Mouse (Mus musculus): ENCODE data around the gene Hspa1l. TPM values are rescaled to one million over a fixed set of nuclear protein-coding genes. Genes with fewer than 3 reads are reported as not detected.

The Hspa1l gene
- polyA plus RNA-seq, 1 experiment = 0.04 TPM

DNA sequence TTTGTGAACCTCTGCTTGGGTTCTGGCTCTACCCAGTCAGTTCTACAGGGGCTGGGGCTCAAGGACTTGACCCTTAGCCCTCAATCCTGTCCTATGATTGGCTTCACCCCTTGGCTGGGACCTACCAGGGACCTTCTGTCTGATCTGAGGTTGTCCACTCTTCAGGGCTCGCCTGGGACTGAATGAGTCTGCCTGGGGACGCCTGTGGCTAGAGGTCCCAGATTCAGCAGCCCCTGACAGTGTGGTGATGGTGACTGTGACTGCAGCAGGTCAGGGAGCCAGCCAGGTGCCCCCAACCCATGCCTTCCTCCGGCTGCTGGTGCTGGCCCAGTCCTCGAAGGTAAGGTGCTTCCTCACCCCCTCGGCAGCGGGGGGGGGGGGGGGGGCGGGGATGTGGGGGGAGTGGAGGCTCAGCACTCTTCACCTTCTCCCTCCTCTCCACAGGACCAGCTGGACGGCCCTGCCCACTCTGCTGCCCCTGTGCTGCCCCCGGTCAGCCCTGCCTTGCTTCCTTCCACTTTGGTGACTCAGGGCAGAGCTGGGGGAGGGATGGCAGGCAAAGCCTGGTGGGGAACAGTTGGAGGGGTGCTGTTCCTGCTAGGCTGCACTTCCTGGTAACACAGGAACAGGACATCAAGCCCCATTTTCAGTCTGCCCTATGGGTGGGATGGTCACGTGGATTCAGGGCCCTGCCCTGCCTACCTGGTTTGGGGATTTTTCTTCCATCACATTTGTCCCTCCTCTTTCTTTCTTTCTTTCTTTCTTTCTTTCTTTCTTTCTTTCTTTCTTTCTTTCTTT is 52.4 kb downstream of the Hspa1l start:
- Histone ChIP-seq H3K27me3 (ENCODE audit: control insufficient read depth) (peaks cover 2% of the 10 kb centered on the region; the same call in 1 of the 2 replicates), H3K4me1 (ENCODE audit: control insufficient read depth) (peaks cover 63% of the 10 kb centered on the region), H3K9me3 (ENCODE audit: control insufficient read depth, low read length) (no peaks in the 10 kb centered on the region), H3K4me3 (replicated peaks) (no peak overlapping the region), H3K36me3 (ENCODE audit: control insufficient read depth) (no peaks in the 10 kb centered on the region)
- TF ChIP-seq GATA1 (IDR thresholded peaks at IDR 0.05; ENCODE audit: low read length) (no peak), TAL1 (IDR thresholded peaks at IDR 0.05; ENCODE audit: low read length) (no peak)

GRCm38 (mm10) chr17:35026206-35026605 is 53.7 kb downstream of the Hspa1l start:
- no peaks in the 10 kb centered on the region for H3K9me3 ChIP-seq (ENCODE audit: control insufficient read depth, low read length)
- no peak for TF ChIP-seq GATA1 (IDR thresholded peaks at IDR 0.05; ENCODE audit: low read length)
- no peak for TF ChIP-seq TAL1 (IDR thresholded peaks at IDR 0.05; ENCODE audit: low read length)
- H3K27me3 ChIP-seq (ENCODE audit: control insufficient read depth) = peaks cover 2% of the 10 kb centered on the region; the same call in 1 of the 2 replicates
- peaks cover 60% of the 10 kb centered on the region for H3K4me1 ChIP-seq (ENCODE audit: control insufficient read depth)
- no peak overlapping the region for H3K4me3 ChIP-seq (replicated peaks)
- no peaks in the 10 kb centered on the region; the same call in 1 of the 2 replicates for H3K36me3 ChIP-seq (ENCODE audit: control insufficient read depth)

DNA sequence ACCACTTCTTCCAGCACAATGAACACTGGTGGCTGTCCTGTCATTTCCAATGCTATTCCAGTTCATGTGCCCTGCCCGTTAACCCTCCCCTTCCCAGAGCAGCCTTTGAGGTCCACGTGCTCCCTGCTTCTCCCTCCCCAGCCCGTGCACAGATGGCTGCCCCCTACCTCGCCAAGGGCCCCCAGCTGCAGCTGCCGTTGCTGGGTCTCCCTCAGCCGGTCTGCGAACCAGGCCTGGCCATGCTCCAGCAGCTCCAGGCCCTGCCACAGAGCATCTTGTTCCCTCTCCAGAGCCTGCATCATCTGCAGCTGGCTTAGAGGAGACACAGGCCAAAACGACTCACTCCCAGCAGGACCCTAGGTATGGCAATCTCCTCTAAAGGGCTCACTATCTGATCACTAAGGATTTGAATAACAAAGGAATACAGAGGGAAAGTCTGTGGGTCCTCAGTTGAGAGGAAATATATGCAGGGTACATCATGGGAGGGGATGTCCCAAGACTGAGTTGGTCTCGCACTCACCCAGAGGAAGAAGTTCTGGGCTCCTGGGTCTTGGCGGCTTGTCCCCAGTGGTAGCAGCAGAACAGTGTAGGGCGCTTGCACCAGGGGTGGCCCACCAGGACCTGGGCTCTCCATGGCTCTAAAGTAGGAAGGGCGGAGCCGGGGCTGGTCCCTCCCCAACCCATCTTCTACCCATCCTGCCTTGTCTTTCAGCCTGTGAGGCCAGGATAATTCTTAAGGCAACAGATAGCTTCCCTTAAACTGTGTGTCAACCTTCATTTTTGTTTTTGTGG is 55.0 kb downstream of the Hspa1l start, which contains the start of gene Sapcd1:
TSS of gene Sapcd1 (minus strand) at position 740 of the 792 bp plus-strand sequence.
- H3K27me3 ChIP-seq (ENCODE audit: control insufficient read depth) = peaks cover 2% of the 10 kb centered on the region; the same call in 1 of the 2 replicates
- H3K4me1 ChIP-seq (ENCODE audit: control insufficient read depth) = peaks cover 60% of the 10 kb centered on the region
- no peaks in the 10 kb centered on the region; the same call in 1 of the 2 replicates for H3K36me3 ChIP-seq (ENCODE audit: control insufficient read depth)
- no peaks in the 10 kb centered on the region for H3K9me3 ChIP-seq (ENCODE audit: control insufficient read depth, low read length)
- TF ChIP-seq GATA1 (IDR thresholded peaks at IDR 0.05; ENCODE audit: low read length) = no peak
- no peak for TF ChIP-seq TAL1 (IDR thresholded peaks at IDR 0.05; ENCODE audit: low read length)
- H3K4me3 ChIP-seq (replicated peaks) = no peak within 1 kb of the TSS

GRCm38 (mm10) chr17:35028315-35028714 is 55.8 kb downstream of the Hspa1l start:
- Histone ChIP-seq H3K27me3 (ENCODE audit: control insufficient read depth) (peaks cover 2% of the 10 kb centered on the region; the same call in 1 of the 2 replicates), H3K4me1 (ENCODE audit: control insufficient read depth) (peaks cover 56% of the 10 kb centered on the region), H3K36me3 (ENCODE audit: control insufficient read depth) (no peaks in the 10 kb centered on the region; the same call in 1 of the 2 replicates), H3K4me3 (replicated peaks) (no peak overlapping the region), H3K9me3 (ENCODE audit: control insufficient read depth, low read length) (no peaks in the 10 kb centered on the region)
- TF ChIP-seq TAL1 (IDR thresholded peaks at IDR 0.05; ENCODE audit: low read length) = no peak

Other genes with a start within 250 kb of the Hspa1l start
- gene C4b, start 228.8 kb upstream of the Hspa1l start, polyA plus RNA-seq (2012) = 0.05 TPM in 1 of 2 replicates, not detected in the other
- gene Cyp21a1, start 168.1 kb upstream of the Hspa1l start, polyA plus RNA-seq (2012) = not detected in 2 replicates
- gene Stk19, start 135.8 kb upstream of the Hspa1l start, polyA plus RNA-seq (2012) = 6.3 and 6.7 TPM in 2 replicates
- gene Dxo, start 135.7 kb upstream of the Hspa1l start, polyA plus RNA-seq (2012) = 15.3 and 22.0 TPM in 2 replicates
- gene Skiv2l, start 122.5 kb upstream of the Hspa1l start, polyA plus RNA-seq (2012) = 6.7 and 8.9 TPM in 2 replicates
- gene Nelfe, start 122.3 kb upstream of the Hspa1l start, polyA plus RNA-seq (2012) = 30.9 and 32.9 TPM in 2 replicates
- gene Cfb, start 110.2 kb upstream of the Hspa1l start, polyA plus RNA-seq (2012) = 0.11 TPM in 1 of 2 replicates, not detected in the other
- 0.24 and 0.25 TPM in 2 replicates for gene Zbtb12, start 93.2 kb upstream of the Hspa1l start, polyA plus RNA-seq (2012)
- gene Gm20547, start 90.7 kb upstream of the Hspa1l start, polyA plus RNA-seq (2012) = not detected in 2 replicates
- gene C2, start 74.4 kb upstream of the Hspa1l start, polyA plus RNA-seq (2012) = 0.13 and 0.17 TPM in 2 replicates
- gene Ehmt2, start 74.2 kb upstream of the Hspa1l start, polyA plus RNA-seq (2012) = 6.2 and 6.4 TPM in 2 replicates
- not detected in 2 replicates for gene Slc44a4, start 58.2 kb upstream of the Hspa1l start, polyA plus RNA-seq (2012)
- 0.31 and 0.38 TPM in 2 replicates for gene Neu1, start 41.5 kb upstream of the Hspa1l start, polyA plus RNA-seq (2012)
- gene Hspa1b, start 13.5 kb upstream of the Hspa1l start, polyA plus RNA-seq (2012) = 408 and 454 TPM in 2 replicates
- not detected in 2 replicates for gene Gm20481, start 2.8 kb upstream of the Hspa1l start, polyA plus RNA-seq (2012)
- 195 and 214 TPM in 2 replicates for gene Hspa1a, start 547 bp upstream of the Hspa1l start, polyA plus RNA-seq (2012)
- gene Lsm2, start 9.2 kb downstream of the Hspa1l start, polyA plus RNA-seq (2012) = 15.9 and 21.4 TPM in 2 replicates
- 41.7 and 44.9 TPM in 2 replicates for gene Vars, start 28.3 kb downstream of the Hspa1l start, polyA plus RNA-seq (2012)
- 0.01 TPM in 2 replicates for gene Vwa7, start 43.9 kb downstream of the Hspa1l start, polyA plus RNA-seq (2012)
- gene Sapcd1, start 55.3 kb downstream of the Hspa1l start, polyA plus RNA-seq (2012) = 0.87 and 0.97 TPM in 2 replicates
- gene Msh5, start 74.0 kb downstream of the Hspa1l start, polyA plus RNA-seq (2012) = 0.90 and 1.3 TPM in 2 replicates
- 5.1 and 6.0 TPM in 2 replicates for gene Clic1, start 77.3 kb downstream of the Hspa1l start, polyA plus RNA-seq (2012)
- gene Ddah2, start 86.3 kb downstream of the Hspa1l start, polyA plus RNA-seq (2012) = 0.78 and 0.92 TPM in 2 replicates
- not detected in 2 replicates for gene Ly6g6c, start 92.7 kb downstream of the Hspa1l start, polyA plus RNA-seq (2012)
- 0.05 TPM in 1 of 2 replicates, not detected in the other for gene Mpig6b, start 93.5 kb downstream of the Hspa1l start, polyA plus RNA-seq (2012)
- gene Ly6g6e, start 104.2 kb downstream of the Hspa1l start, polyA plus RNA-seq (2012) = not detected in 2 replicates
- gene Ly6g6d, start 105.4 kb downstream of the Hspa1l start, polyA plus RNA-seq (2012) = not detected in 2 replicates
- gene Ly6g6f, start 112.9 kb downstream of the Hspa1l start, polyA plus RNA-seq (2012) = 0.07 and 0.08 TPM in 2 replicates
- gene Abhd16a, start 116.6 kb downstream of the Hspa1l start, polyA plus RNA-seq (2012) = 10.1 and 10.3 TPM in 2 replicates
- not detected in 2 replicates for gene Ly6g5c, start 135.6 kb downstream of the Hspa1l start, polyA plus RNA-seq (2012)
- gene Ly6g5b, start 142.7 kb downstream of the Hspa1l start, polyA plus RNA-seq (2012) = 0.03 TPM in 1 of 2 replicates, not detected in the other
- gene Gpank1, start 148.8 kb downstream of the Hspa1l start, polyA plus RNA-seq (2012) = 11.0 and 12.4 TPM in 2 replicates
- gene Csnk2b, start 149.3 kb downstream of the Hspa1l start, polyA plus RNA-seq (2012) = 10.2 and 11.2 TPM in 2 replicates
- 0.27 and 0.48 TPM in 2 replicates for gene D17H6S53E, start 153.7 kb downstream of the Hspa1l start, polyA plus RNA-seq (2012)
- 0.10 and 0.20 TPM in 2 replicates for gene Apom, start 159.3 kb downstream of the Hspa1l start, polyA plus RNA-seq (2012)
- 88.8 and 102 TPM in 2 replicates for gene Bag6, start 162.5 kb downstream of the Hspa1l start, polyA plus RNA-seq (2012)
- 70.4 and 133 TPM in 2 replicates for gene Prrc2a, start 192.2 kb downstream of the Hspa1l start, polyA plus RNA-seq (2012)
- 0.27 TPM in 1 of 2 replicates, not detected in the other for gene Aif1, start 203.4 kb downstream of the Hspa1l start, polyA plus RNA-seq (2012)
- gene Lst1, start 215.7 kb downstream of the Hspa1l start, polyA plus RNA-seq (2012) = not detected in 2 replicates
- gene Ltb, start 221.7 kb downstream of the Hspa1l start, polyA plus RNA-seq (2012) = 0.07 and 0.08 TPM in 2 replicates
- gene Tnf, start 229.3 kb downstream of the Hspa1l start, polyA plus RNA-seq (2012) = 0.07 and 0.09 TPM in 2 replicates
- gene Lta, start 232.6 kb downstream of the Hspa1l start, polyA plus RNA-seq (2012) = 0.03 TPM in 1 of 2 replicates, not detected in the other
- not detected in 2 replicates for gene Gm16181, start 248.1 kb downstream of the Hspa1l start, polyA plus RNA-seq (2012)

All from erythroblast, embryonic 14.5 days (primary cell).